Mouse (Mus musculus): ENCODE data around the gene Stx8. TPM values are rescaled to one million over a fixed set of nuclear protein-coding genes. Genes with fewer than 3 reads are reported as not detected.

The Stx8 gene
- total RNA-seq, 1 experiment from 2014 or later: 55.2 TPM

GRCm38 (mm10) chr11:67967831-67968230 lies 1.8 kb downstream of the Stx8 start:
- ATAC-seq (replicated peaks; ENCODE audit: insufficient number of reproducible peaks, low FRiP score, low TSS enrichment, poor library complexity, severe bottlenecking): no peak

GRCm38 (mm10) chr11:67972606-67973005 lies 6.6 kb downstream of the Stx8 start:
- no peak for ATAC-seq (replicated peaks; ENCODE audit: insufficient number of reproducible peaks, low FRiP score, low TSS enrichment, poor library complexity, severe bottlenecking)

DNA sequence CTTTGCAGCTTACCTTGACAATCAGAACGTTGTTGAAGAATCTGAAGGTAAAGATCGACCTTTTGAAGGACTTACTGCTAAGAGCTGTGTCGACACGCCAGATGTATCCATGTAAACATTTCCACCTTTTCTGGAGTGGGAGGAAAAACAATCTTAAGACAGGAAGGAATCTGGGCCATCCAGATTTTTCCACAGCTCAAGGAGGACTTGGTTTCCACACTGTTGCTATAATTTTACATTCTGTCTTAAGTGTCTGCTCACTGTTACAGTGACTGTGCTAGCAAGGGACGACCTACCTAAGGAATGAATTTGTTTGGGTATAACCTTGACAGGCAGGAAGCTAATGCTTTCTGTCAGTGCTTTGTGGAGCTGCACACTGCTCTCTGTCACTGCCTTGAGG lies 7.2 kb downstream of the Stx8 start:
- ATAC-seq (replicated peaks; ENCODE audit: insufficient number of reproducible peaks, low FRiP score, low TSS enrichment, poor library complexity, severe bottlenecking): no peak

GRCm38 (mm10) chr11:67975252-67975651 lies 9.3 kb downstream of the Stx8 start:
- no peak for ATAC-seq (replicated peaks; ENCODE audit: insufficient number of reproducible peaks, low FRiP score, low TSS enrichment, poor library complexity, severe bottlenecking)

DNA sequence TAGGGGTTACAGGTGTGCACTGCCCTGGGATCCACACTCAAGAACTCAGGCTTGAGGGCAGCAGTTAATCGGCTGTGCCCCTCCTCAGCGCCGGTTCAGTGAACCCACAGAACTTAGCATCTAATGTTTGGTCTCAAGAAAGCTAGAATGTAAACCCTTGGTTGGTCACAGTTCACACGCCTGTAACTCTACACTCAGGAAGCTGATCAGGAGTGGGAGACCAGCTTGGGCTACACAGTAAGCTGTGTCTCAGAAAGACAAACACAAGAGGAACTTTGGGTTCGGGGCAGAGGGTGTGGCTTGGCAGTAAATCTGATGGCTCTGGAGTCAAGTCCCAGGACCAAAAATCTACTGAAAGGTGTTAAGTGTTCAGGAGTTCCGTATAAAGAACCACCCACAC lies 17.6 kb downstream of the Stx8 start:
- ATAC-seq (replicated peaks; ENCODE audit: insufficient number of reproducible peaks, low FRiP score, low TSS enrichment, poor library complexity, severe bottlenecking): no peak

DNA sequence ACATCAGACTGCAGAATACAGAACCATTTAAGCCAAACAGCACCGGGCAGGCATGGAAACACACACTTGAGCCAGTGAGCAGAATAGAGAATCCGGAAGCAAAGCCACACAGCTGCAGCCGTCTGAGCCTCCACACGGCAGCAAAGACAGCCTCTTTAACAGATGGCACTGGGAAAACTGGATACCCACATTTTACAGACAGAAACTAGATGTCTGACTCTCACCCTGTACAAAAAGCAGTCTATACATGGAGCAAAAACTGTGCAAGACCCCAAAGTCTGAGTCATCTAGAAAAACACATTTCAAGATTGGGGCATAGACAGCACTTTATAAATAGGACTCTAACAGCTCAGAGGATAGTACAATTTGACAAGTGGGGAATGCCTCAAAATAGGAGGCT lies 25.2 kb downstream of the Stx8 start:
- no peak for ATAC-seq (replicated peaks; ENCODE audit: insufficient number of reproducible peaks, low FRiP score, low TSS enrichment, poor library complexity, severe bottlenecking)

DNA sequence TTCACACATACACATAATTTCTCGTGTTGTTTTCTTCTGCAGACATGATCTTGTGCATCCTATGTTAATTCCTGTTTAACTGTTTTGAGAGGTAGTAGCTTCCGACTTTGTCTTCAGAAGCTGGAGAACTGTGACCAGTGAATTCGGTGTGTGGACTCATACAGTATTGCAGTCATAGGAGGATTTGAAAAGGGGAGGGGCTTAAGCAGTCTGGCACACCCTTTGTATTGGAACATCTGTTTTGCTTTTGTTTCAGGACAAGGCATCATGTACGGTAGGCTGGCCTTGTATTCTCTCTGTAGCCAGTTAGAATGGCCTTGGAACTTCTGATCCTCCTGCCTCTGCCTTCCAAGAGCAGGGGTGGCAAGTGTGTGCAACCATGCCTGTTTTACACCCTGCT lies 30.0 kb downstream of the Stx8 start:
- no peak for ATAC-seq (replicated peaks; ENCODE audit: insufficient number of reproducible peaks, low FRiP score, low TSS enrichment, poor library complexity, severe bottlenecking)

DNA sequence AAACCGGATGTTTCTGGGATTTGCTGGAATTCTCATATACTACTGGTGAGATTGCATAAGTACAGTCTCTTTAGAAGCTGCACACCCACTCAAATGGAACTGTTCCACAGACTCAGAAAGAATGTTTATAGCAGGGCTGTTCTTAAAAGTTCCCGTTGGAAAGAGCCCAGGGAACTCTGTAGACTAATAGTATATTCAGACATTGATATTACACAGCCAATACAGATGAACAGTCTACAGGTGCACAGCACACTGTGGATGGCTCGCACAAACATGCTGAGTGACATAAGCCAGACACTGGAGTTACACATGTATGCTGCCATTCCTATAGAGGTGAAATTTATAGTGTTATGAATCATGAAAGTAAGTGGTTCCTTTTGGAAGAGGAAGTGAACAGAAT lies 32.9 kb downstream of the Stx8 start:
- ATAC-seq (replicated peaks; ENCODE audit: insufficient number of reproducible peaks, low FRiP score, low TSS enrichment, poor library complexity, severe bottlenecking): no peak

DNA sequence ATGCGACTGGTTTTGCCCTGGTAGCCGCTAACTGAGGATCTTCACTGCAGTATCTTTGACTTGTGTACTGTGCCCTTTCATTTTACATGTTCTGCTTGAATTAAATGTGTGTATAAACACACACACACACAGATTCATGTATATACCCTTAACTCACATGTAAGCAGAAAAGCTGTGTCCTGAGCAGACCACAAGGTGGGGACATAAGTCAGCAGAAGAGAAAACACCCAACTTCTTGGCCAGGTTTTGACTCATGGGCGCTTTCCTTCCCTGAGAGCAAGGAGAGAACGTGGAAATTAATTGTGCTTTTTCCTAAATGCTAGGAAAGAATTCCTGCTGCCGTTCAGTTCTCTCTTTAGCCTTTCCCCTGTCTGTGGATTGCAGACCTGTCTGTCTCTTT lies 33.6 kb downstream of the Stx8 start:
- ATAC-seq (replicated peaks; ENCODE audit: insufficient number of reproducible peaks, low FRiP score, low TSS enrichment, poor library complexity, severe bottlenecking): no peak

- ATAC-seq (replicated peaks; ENCODE audit: insufficient number of reproducible peaks, low FRiP score, low TSS enrichment, poor library complexity, severe bottlenecking): no peak
Measured at GRCm38 (mm10) chr11:68004191-68004590, 38.2 kb downstream of the Stx8 start.

DNA sequence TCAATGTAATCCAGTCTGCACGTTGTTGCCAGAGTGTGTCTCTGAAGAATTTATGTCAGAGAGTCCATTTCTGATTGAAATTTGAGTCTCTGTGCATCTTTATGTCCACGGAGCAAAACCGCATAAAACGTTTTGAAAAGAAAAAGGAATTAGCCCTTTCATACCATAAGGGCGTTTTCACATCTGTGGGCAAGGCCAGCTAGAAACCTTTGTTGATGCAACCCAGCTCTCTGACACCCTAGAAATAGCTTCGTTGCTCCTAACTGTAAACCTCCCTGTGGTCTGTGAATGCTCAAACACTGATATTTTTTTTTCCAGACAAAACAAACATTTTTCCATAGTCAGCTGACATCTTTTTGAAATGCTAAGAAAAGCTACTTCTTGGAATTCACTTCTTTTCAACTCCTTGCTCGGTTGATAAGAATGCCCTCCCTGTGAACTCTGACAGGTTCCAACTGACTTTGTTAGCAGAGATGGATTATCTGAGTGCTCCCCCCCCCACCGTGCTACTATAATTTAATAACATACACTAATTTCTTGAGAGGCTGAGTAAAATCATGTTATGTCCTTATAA lies 40.3 kb downstream of the Stx8 start:
- no peak for ATAC-seq (replicated peaks; ENCODE audit: insufficient number of reproducible peaks, low FRiP score, low TSS enrichment, poor library complexity, severe bottlenecking)

GRCm38 (mm10) chr11:68007645-68008044 lies 41.7 kb downstream of the Stx8 start:
- no peak for ATAC-seq (replicated peaks; ENCODE audit: insufficient number of reproducible peaks, low FRiP score, low TSS enrichment, poor library complexity, severe bottlenecking)

- no peak for ATAC-seq (replicated peaks; ENCODE audit: insufficient number of reproducible peaks, low FRiP score, low TSS enrichment, poor library complexity, severe bottlenecking)
Measured at GRCm38 (mm10) chr11:68009377-68009776, 43.4 kb downstream of the Stx8 start.

DNA sequence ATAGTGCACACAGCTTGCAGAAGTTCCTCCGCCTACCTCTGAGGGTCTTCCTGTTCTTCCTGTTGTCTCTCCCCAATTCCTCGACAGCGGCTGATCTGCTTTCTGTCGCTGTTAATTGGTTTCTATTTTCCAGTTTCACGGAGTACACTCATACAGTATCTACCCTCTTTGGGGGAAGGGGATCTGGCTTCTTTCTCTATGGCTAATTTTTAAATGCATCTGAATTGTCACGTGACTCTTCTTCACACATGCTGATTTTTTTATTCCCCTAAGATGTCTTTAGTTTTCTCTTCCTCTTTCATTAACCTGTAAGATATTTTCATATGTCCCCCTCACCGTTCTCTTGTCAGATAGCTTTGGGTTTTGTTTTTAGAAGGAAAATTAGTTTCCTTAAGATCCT lies 46.2 kb downstream of the Stx8 start:
- no peak for ATAC-seq (replicated peaks; ENCODE audit: insufficient number of reproducible peaks, low FRiP score, low TSS enrichment, poor library complexity, severe bottlenecking)

DNA sequence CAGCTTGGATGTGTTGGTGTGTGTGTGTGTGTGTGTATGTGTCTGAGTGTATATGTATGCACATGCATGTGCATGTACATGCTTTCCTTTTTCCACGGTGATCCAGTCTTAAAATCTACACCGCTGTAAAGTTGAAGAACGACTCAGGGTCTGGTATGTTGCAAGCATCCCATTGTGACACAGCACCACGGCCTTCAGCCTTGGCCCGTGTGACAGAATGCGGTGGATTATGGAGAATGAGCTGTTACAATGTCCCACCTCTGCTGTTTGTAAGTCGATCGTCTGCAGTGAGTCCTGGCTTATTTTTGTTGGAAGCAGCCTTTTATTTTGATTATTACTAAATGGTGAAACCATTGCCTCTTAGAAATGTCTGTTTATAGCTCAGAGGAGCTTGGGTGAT lies 52.2 kb downstream of the Stx8 start:
- ATAC-seq (replicated peaks; ENCODE audit: insufficient number of reproducible peaks, low FRiP score, low TSS enrichment, poor library complexity, severe bottlenecking): no peak

DNA sequence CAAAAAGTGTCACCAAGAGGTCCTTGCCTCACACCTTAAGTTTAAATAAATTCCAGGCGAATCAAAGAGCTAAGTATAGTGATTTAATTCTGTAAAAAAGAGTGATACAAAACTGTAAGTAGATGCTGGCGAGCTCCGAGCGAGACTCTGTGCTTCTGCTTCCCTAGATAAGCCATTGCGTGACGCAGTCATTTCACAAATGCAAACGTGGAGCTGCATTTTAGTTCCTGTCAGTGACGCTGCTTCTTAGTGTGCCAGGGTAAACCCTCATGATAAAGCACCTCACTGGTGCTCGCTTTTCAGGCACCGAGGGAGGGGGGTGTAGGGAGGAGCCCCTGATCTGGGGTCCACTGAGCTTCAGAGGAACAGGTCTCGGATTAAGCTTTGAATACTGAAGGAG lies 53.2 kb downstream of the Stx8 start:
- no peak for ATAC-seq (replicated peaks; ENCODE audit: insufficient number of reproducible peaks, low FRiP score, low TSS enrichment, poor library complexity, severe bottlenecking)

GRCm38 (mm10) chr11:68021976-68022375 lies 56.0 kb downstream of the Stx8 start:
- no peak for ATAC-seq (replicated peaks; ENCODE audit: insufficient number of reproducible peaks, low FRiP score, low TSS enrichment, poor library complexity, severe bottlenecking)

GRCm38 (mm10) chr11:68022895-68023294 lies 56.9 kb downstream of the Stx8 start:
- ATAC-seq (replicated peaks; ENCODE audit: insufficient number of reproducible peaks, low FRiP score, low TSS enrichment, poor library complexity, severe bottlenecking): no peak

DNA sequence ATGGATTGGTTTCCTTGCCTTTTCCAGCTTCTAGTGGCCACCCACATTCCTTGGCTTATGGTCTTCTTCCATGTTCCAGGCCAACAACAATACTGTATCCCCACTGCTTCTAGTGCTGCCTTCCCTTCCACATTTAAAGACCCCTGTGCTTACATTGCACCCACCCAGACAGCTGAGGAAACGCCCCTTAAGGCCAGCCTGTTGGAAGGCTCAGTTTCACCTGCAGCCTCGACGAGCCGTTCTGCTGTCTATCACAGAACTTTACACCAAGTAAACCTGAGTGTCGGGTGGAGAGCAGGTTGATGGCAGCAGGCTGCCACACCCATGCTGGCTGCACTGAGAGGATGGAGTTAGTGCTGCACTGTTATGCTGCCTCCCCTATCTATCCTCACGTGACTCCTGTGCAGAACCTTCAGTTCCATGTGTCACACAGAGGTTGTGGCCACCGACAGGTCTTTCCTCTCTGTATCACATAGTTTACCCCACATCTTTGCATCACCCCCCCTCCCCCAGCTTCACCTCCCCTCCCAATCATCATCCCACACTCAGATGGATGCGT lies 57.9 kb downstream of the Stx8 start:
- no peak for ATAC-seq (replicated peaks; ENCODE audit: insufficient number of reproducible peaks, low FRiP score, low TSS enrichment, poor library complexity, severe bottlenecking)

DNA sequence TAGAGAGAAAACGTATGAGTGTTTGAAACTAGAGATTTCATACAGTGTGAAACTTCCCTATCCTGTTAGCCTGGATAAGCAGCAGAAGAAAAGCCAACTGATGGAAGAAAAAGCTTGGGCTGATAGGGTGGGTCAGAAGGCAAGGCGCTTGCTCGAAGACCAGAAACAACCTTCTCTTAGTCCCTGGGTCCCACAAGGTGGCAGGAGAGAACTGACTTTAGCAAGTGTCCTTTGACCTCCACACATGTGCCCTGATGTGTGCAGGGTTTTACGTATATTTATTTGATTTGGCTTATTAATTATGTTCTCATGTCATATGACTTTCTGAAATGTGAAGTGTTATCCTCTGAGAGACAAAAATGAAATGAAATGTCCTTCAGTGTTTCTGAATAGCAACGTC lies 60.6 kb downstream of the Stx8 start:
- ATAC-seq (replicated peaks; ENCODE audit: insufficient number of reproducible peaks, low FRiP score, low TSS enrichment, poor library complexity, severe bottlenecking): no peak

- no peak for ATAC-seq (replicated peaks; ENCODE audit: insufficient number of reproducible peaks, low FRiP score, low TSS enrichment, poor library complexity, severe bottlenecking)
Measured at GRCm38 (mm10) chr11:68029079-68029478, 63.1 kb downstream of the Stx8 start.

Measured in monocyte, adult 5-6 weeks (primary cell).